Mouse (Mus musculus) MEL (cell line): ENCODE results near the gene Hist3h2a.

Experiments
- GATA1 ChIP-seq: IDR thresholded peaks from 2 replicates; pipeline ENCODE4 v1.6.1; 2011; ENCODE audit warnings: low read depth, low read length, improper control_type of control experiment
- MAFK ChIP-seq: IDR thresholded peaks from 2 replicates; pipeline ENCODE4 v1.6.1; 2011; ENCODE audit warnings: low read depth, mild to moderate bottlenecking, low read length, improper control_type of control experiment, borderline replicate concordance
- MAX ChIP-seq: IDR thresholded peaks from 2 replicates; pipeline ENCODE4 v1.6.1; 2011; ENCODE audit warnings: low read length, improper control_type of control experiment
- MYC ChIP-seq: IDR thresholded peaks from 2 replicates; pipeline ENCODE4 v1.6.1; 2011; ENCODE audit warnings: low read depth, mild to moderate bottlenecking, low read length, improper control_type of control experiment, moderate library complexity
- NRF1 ChIP-seq: IDR thresholded peaks from 2 replicates; pipeline ENCODE4 v1.6.1; 2014; ENCODE audit warnings: low read depth, mild to moderate bottlenecking, inconsistent platforms, low read length, improper control_type of control experiment, moderate library complexity; ENCODE audit not compliant: poor library complexity, insufficient read depth, severe bottlenecking
- SIN3A ChIP-seq: IDR thresholded peaks from 2 replicates; pipeline ENCODE4 v1.6.1; 2012; ENCODE audit warnings: low read length, improper control_type of control experiment, inconsistent platforms

DNA sequence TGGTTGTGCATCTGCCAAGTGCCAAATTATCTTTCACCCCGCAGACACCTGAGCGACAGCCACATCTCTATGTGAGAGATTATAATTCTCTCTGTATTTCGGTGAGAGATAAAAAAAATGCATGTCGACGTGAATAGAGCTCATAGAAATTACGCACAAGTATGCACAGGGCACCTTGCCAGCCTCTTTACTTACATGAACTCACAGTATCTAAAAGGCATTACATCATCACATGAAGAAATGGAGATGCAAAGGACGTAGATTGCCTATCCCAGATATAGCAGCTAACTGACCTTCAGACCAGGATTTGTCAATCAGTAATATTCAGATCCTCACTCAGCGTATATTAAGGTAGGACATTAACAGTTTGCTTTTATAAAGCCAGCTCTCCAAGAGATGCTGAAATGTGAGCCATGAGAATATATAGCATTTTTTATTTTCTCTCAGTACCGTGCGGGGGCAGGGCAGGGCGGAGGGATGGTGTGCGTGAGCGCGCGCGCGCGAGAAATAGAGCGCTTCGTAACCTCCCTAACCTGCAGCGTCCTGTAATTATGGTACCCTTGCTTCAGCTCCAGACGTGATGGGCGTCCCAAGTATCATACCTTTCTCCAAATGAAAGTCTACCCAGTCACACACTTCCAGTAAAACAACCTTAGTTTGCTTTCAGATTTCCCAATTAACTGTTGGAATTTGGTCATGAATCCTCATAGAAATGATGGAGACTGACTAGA is 6.5 kb upstream of the Hist3h2a start:
- TF ChIP-seq NRF1: no peak
- TF ChIP-seq GATA1: no peak
- no peak for TF ChIP-seq MYC
- no peak for TF ChIP-seq SIN3A
- TF ChIP-seq MAFK: no peak
- TF ChIP-seq MAX: no peak
